ENCODE assay signal across 9 mouse cellular contexts in the genomic region with DNA sequence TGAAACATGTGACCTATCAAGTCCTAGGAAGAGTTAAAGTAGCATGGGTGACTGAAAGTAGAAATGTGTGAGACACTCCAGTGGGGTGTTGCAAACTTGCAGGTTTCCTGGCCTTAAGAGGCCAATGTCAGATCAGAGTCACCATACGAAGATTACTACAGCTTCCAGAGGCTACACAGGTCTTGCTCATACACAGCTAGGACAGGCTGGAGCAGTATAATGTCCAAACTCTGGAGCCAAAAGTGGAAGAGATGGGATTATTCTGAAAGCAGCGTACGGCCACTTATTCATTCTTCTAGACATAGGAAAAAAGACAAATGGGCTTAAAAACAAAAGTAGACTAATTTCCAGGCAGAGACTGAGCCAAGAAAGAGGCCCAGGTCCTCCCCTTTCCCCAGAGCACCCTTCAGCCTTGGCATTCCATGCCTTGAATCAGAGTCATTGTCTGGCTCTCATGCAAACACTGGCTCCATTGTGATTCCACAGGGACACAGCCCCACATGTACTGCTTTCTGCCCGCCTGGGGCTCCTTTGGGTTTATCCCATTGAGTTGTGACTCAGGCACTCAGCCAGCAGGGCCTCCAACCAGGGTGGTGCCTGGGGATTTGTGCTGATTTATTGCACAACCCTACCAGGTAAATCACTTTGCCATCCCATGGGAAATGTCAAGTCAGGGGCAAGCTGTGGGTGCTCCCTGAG.
A peak's percentile ranks its signal among the peaks of the same experiment; 100 is the strongest.
DNase-seq lines count a peak whose midpoint lies in the region; ATAC-seq and TF ChIP-seq lines count a peak whose summit lies in the region.
"Had no signal": no experiment of that assay in that cellular context is flagged by ENCODE, and none has a peak within 500 bp of the region (broad histone marks: within the 10 kb centered on the region; RNA-seq: fewer than 3 reads in every experiment).

No protein-coding gene starts in this region.

- no peaks in the 10 kb centered on the region for H3K27me3 ChIP-seq in kidney, adult 2 months (replicated peaks; ENCODE audit: control insufficient read depth, insufficient read depth, low read length)
- H3K27me3 ChIP-seq in hindbrain, embryonic 12.5 days = no peaks in the 10 kb centered on the region
- H3K27me3 ChIP-seq in stomach, embryonic 16.5 days (ENCODE audit: control insufficient read depth, insufficient read depth, low read length) = no peaks in the 10 kb centered on the region
- H3K27me3 ChIP-seq: megakaryocyte, embryonic 14.5 days had no signal

- H3K36me3 ChIP-seq in kidney, adult 2 months (ENCODE audit: control insufficient read depth, insufficient read depth, low read length) = no peaks in the 10 kb centered on the region
- H3K36me3 ChIP-seq in hindbrain, embryonic 12.5 days = no peaks in the 10 kb centered on the region
- no peaks in the 10 kb centered on the region for H3K36me3 ChIP-seq in stomach, embryonic 16.5 days (ENCODE audit: control insufficient read depth, insufficient read depth, low read length)

- no peak overlapping the region for H3K27ac ChIP-seq in kidney, adult 2 months (ENCODE audit: insufficient read depth, low read depth, low read length)
- peak overlapping the region; percentile 73 for H3K27ac ChIP-seq in hindbrain, embryonic 12.5 days
- peak overlapping the region; percentile 86 for H3K27ac ChIP-seq in stomach, embryonic 16.5 days (ENCODE audit: low read length)

- no peak for TF ChIP-seq POLR2A in kidney, adult 2 months (IDR thresholded peaks at IDR 0.05; ENCODE audit: low read depth, low read length)
- TF ChIP-seq POLR2A in brain, embryonic 14.5 days (IDR thresholded peaks at IDR 0.05; ENCODE audit: borderline replicate concordance, extremely low read depth, insufficient read depth, insufficient read length, poor library complexity, severe bottlenecking) = no peak

- no peaks in the 10 kb centered on the region for H3K4me1 ChIP-seq in kidney, adult 2 months (ENCODE audit: control insufficient read depth, insufficient read depth, low read length)
- peaks cover 16% of the 10 kb centered on the region for H3K4me1 ChIP-seq in hindbrain, embryonic 12.5 days
- peaks cover 11% of the 10 kb centered on the region for H3K4me1 ChIP-seq in stomach, embryonic 16.5 days (ENCODE audit: control insufficient read depth, insufficient read depth, low read length)
- H3K4me1 ChIP-seq: megakaryocyte, embryonic 14.5 days had no signal

- TF ChIP-seq CTCF in kidney, adult 2 months (conservative IDR thresholded peaks at IDR 0.05; ENCODE audit: insufficient read depth, insufficient read length, low read depth, low read length) = no peak
- TF ChIP-seq CTCF in brain, embryonic 14.5 days (IDR thresholded peaks at IDR 0.05; ENCODE audit: borderline replicate concordance, extremely low read depth, insufficient read depth, insufficient read length) = no peak

- H3K4me2 ChIP-seq in hindbrain, embryonic 12.5 days (replicated peaks) = no peak overlapping the region
- H3K4me2 ChIP-seq in stomach, embryonic 16.5 days (ENCODE audit: low read depth, low read length) = no peak overlapping the region

- H3K4me3 ChIP-seq in kidney, adult 2 months (ENCODE audit: insufficient read depth, low read depth, low read length) = no peak overlapping the region
- no peak overlapping the region for H3K4me3 ChIP-seq in hindbrain, embryonic 12.5 days
- no peak overlapping the region for H3K4me3 ChIP-seq in stomach, embryonic 16.5 days (replicated peaks; ENCODE audit: low read length)
- H3K4me3 ChIP-seq: megakaryocyte, embryonic 14.5 days had no signal

- peak; percentile 10 for DNase-seq in kidney, postnatal 14 days
- no peak for DNase-seq in kidney, adult 2 months
- peak; percentile 93 for DNase-seq in brain, embryonic 14.5 days (ENCODE audit: low read depth)
- peak; percentile 39 for DNase-seq in lung, postnatal 25 days (ENCODE audit: low spot score)
- no peak for DNase-seq in spleen, adult 12 weeks (ENCODE audit: low spot score)
- no peak for DNase-seq in thymus, postnatal 14 days

- H3K9ac ChIP-seq in hindbrain, embryonic 12.5 days = no peak overlapping the region
- no peak overlapping the region for H3K9ac ChIP-seq in stomach, embryonic 16.5 days (ENCODE audit: low read length)

- WGBS in kidney, adult 2 months = 88% methylated on average over 4 of the region's 4 CpGs
- WGBS in hindbrain, embryonic 12.5 days = 47% methylated on average over 4 of the region's 4 CpGs
- 37% methylated on average over 4 of the region's 4 CpGs for WGBS in stomach, embryonic 16.5 days

- ATAC-seq in hindbrain, embryonic 12.5 days (ENCODE audit: low FRiP score) = peak; percentile 83
- ATAC-seq in stomach, embryonic 16.5 days (ENCODE audit: insufficient read depth, low FRiP score) = peak; percentile 89

- no peaks in the 10 kb centered on the region for H3K9me3 ChIP-seq in hindbrain, embryonic 12.5 days (replicated peaks)
- no peaks in the 10 kb centered on the region; the same call in 1 of the 2 replicates for H3K9me3 ChIP-seq in stomach, embryonic 16.5 days (replicated peaks; ENCODE audit: control insufficient read depth, low read length)
- H3K9me3 ChIP-seq: megakaryocyte, embryonic 14.5 days had no signal

Comparison
In these comparisons a context has a peak if more than half of its experiments do, and no peak if none do; other contexts are left out.
1. DNase-seq: peak in kidney, postnatal 14 days (single experiment), brain, embryonic 14.5 days (single experiment) and lung, postnatal 25 days (single experiment); none in kidney, adult 2 months (single experiment), spleen, adult 12 weeks (single experiment) and thymus, postnatal 14 days (single experiment).